In genomic region chr19:36111054-36111895, GRCm38 (mm10) we compare ENCODE assay signal across 9 mouse cellular contexts. TPM values are rescaled to one million over a fixed set of nuclear protein-coding genes. Genes with fewer than 3 reads are reported as not detected.
DNase-seq lines count a peak whose midpoint lies in the region; ATAC-seq and TF ChIP-seq lines count a peak whose summit lies in the region.
"Had no signal": no experiment of that assay in that cellular context is flagged by ENCODE, and none has a peak within 500 bp of the region (broad histone marks: within the 10 kb centered on the region; RNA-seq: fewer than 3 reads in every experiment).

No protein-coding gene starts in this region.

- ATAC-seq in heart, postnatal 0 days (ENCODE audit: insufficient read depth, low read depth): peak; percentile 40
- peak; percentile 47; the same call in 1 of the 2 replicates for ATAC-seq in midbrain, embryonic 16.5 days
- no peak for ATAC-seq in frontal cortex, adult (ENCODE audit: low TSS enrichment)

- WGBS in heart, embryonic 10.5 days: 30% methylated on average over 7 of the region's 7 CpGs
- 27% methylated on average over 7 of the region's 7 CpGs for WGBS in heart, postnatal 0 days
- 33% methylated on average over 7 of the region's 7 CpGs for WGBS in midbrain, embryonic 16.5 days

- H3K27me3 ChIP-seq in heart, embryonic 10.5 days (ENCODE audit: insufficient read depth, poor library complexity, severe bottlenecking): no peaks in the 10 kb centered on the region
- H3K27me3 ChIP-seq in heart, postnatal 0 days (ENCODE audit: control insufficient read depth, insufficient read depth, low read length): no peaks in the 10 kb centered on the region
- H3K27me3 ChIP-seq in midbrain, embryonic 16.5 days (ENCODE audit: control insufficient read depth, insufficient read depth, low read depth, low read length): no peaks in the 10 kb centered on the region

- H3K36me3 ChIP-seq in heart, embryonic 10.5 days: peaks cover 12% of the 10 kb centered on the region; the same call in 1 of the 2 replicates
- H3K36me3 ChIP-seq in heart, postnatal 0 days (replicated peaks; ENCODE audit: control insufficient read depth, insufficient read depth, low read length): peaks cover 18% of the 10 kb centered on the region; the same call in 1 of the 2 replicates
- H3K36me3 ChIP-seq in midbrain, embryonic 16.5 days (ENCODE audit: control insufficient read depth, insufficient read depth, low read length): no peaks in the 10 kb centered on the region

- peak; percentile 37; the same call in 1 of the 2 replicates for TF ChIP-seq EP300 in heart, postnatal 0 days (IDR thresholded peaks at IDR 0.05; ENCODE audit: low read depth)

- no peak overlapping the region for H3K4me3 ChIP-seq in heart, embryonic 10.5 days
- no peak overlapping the region for H3K4me3 ChIP-seq in heart, postnatal 0 days (ENCODE audit: low read depth, low read length)
- no peak overlapping the region for H3K4me3 ChIP-seq in midbrain, embryonic 16.5 days (ENCODE audit: low read depth, low read length)

- peak; percentile 54 for TF ChIP-seq CTCF in heart, postnatal 0 days (IDR thresholded peaks at IDR 0.05; ENCODE audit: low read depth)

- no peak overlapping the region for H3K9ac ChIP-seq in heart, postnatal 0 days (replicated peaks; ENCODE audit: low read depth, low read length)
- no peak overlapping the region for H3K9ac ChIP-seq in midbrain, embryonic 16.5 days (ENCODE audit: low read depth, low read length)

- peaks cover 11% of the 10 kb centered on the region for H3K4me1 ChIP-seq in heart, embryonic 10.5 days
- peaks cover 4% of the 10 kb centered on the region; the same call in 1 of the 2 replicates for H3K4me1 ChIP-seq in heart, postnatal 0 days (ENCODE audit: control insufficient read depth, insufficient read depth)
- H3K4me1 ChIP-seq in midbrain, embryonic 16.5 days (ENCODE audit: control insufficient read depth, insufficient read depth, low read length): 0 out of 2 replicates have a peak, but pooled peaks cover 5% of the 10 kb centered on the region

- no peak overlapping the region for H3K27ac ChIP-seq in heart, embryonic 10.5 days
- H3K27ac ChIP-seq in heart, postnatal 0 days (ENCODE audit: low read depth): peak overlapping the region; percentile 26; the same call in 1 of the 2 replicates
- H3K27ac ChIP-seq in midbrain, embryonic 16.5 days (ENCODE audit: low read length): no peak overlapping the region

- no peak overlapping the region for H3K4me2 ChIP-seq in heart, postnatal 0 days (ENCODE audit: low read depth, low read length)
- peak overlapping the region; percentile 27; the same call in 1 of the 2 replicates for H3K4me2 ChIP-seq in midbrain, embryonic 16.5 days (ENCODE audit: low read length)

- DNase-seq in heart, adult 11 months: peak; percentile 80
- DNase-seq in heart, embryonic 10.5 days (ENCODE audit: low spot score): no peak
- peak; percentile 18 for DNase-seq in thymus, postnatal 14 days
- DNase-seq in thymus, adult 18-20 months: no peak
- DNase-seq in heart, postnatal 0 days (ENCODE audit: low spot score): no peak
- DNase-seq in T-cell, adult 2 months (ENCODE audit: low spot score): no peak

- H3K9me3 ChIP-seq in heart, embryonic 10.5 days: no peaks in the 10 kb centered on the region
- H3K9me3 ChIP-seq in heart, postnatal 0 days (replicated peaks; ENCODE audit: control insufficient read depth, low read length): no peaks in the 10 kb centered on the region
- no peaks in the 10 kb centered on the region for H3K9me3 ChIP-seq in midbrain, embryonic 16.5 days (replicated peaks; ENCODE audit: control insufficient read depth, low read length, poor library complexity, severe bottlenecking)

RNA-seq across cellular contexts. Expression of gene Ankrd1, which starts 8.6 kb away (rescaled TPM):
- 212 and 390 TPM in 2 replicates for polyA plus RNA-seq in heart, embryonic 10.5 days (2016; fragmentation: Nextera tagmentation; extraction: Ambion mirVana)
- 557 and 776 TPM in 2 replicates for total RNA-seq in heart, postnatal 0 days (2014; rRNA removed; ENCODE audit: low replicate concordance)
- polyA plus RNA-seq in heart, postnatal 0 days (2015; fragmentation: Nextera tagmentation; extraction: Ambion mirVana): 491 and 665 TPM in 2 replicates
- not detected in 2 replicates for polyA plus RNA-seq in midbrain, embryonic 16.5 days (2015; fragmentation: Nextera tagmentation; extraction: Ambion mirVana)
- total RNA-seq: layer of hippocampus, adult 18-20 months had no signal

RNA-seq across cellular contexts. Expression of gene Rpp30, which starts 27.8 kb away (rescaled TPM):
- 61.1 and 72.2 TPM in 2 replicates for polyA plus RNA-seq in heart, embryonic 10.5 days (2016; fragmentation: Nextera tagmentation; extraction: Ambion mirVana)
- total RNA-seq in heart, postnatal 0 days (2014; rRNA removed; ENCODE audit: low replicate concordance): 13.8 and 47.6 TPM in 2 replicates
- polyA plus RNA-seq in heart, postnatal 0 days (2015; fragmentation: Nextera tagmentation; extraction: Ambion mirVana): 31.7 and 36.1 TPM in 2 replicates
- 66.6 and 73.3 TPM in 2 replicates for polyA plus RNA-seq in midbrain, embryonic 16.5 days (2015; fragmentation: Nextera tagmentation; extraction: Ambion mirVana)

RNA-seq across cellular contexts. Expression of gene Htr7, which starts 54.0 kb away (rescaled TPM):
- polyA plus RNA-seq in heart, embryonic 10.5 days (2016; fragmentation: Nextera tagmentation; extraction: Ambion mirVana): not detected in 2 replicates
- total RNA-seq in heart, postnatal 0 days (2014; rRNA removed; ENCODE audit: low replicate concordance): not detected in 2 replicates
- polyA plus RNA-seq in heart, postnatal 0 days (2015; fragmentation: Nextera tagmentation; extraction: Ambion mirVana): not detected in 2 replicates
- polyA plus RNA-seq in midbrain, embryonic 16.5 days (2015; fragmentation: Nextera tagmentation; extraction: Ambion mirVana): 10.2 and 11.7 TPM in 2 replicates

Comparison
In these comparisons a context has a peak if more than half of its experiments do, and no peak if none do; other contexts are left out.
1. DNase-seq: peak in heart, adult 11 months (single experiment) and thymus, postnatal 14 days (single experiment); none in heart, embryonic 10.5 days (single experiment), thymus, adult 18-20 months (0 of 2), heart, postnatal 0 days (single experiment) and T-cell, adult 2 months (single experiment).
2. RNA of gene Ankrd1, which starts 8.6 kb away (polyA plus RNA-seq): 491 to 665 TPM in heart, postnatal 0 days and 212 to 390 TPM in heart, embryonic 10.5 days; not detected in midbrain, embryonic 16.5 days; every median in the first group is over 100 times any median in the second.
3. RNA of gene Htr7, which starts 54.0 kb away (polyA plus RNA-seq): 10.2 to 11.7 TPM in midbrain, embryonic 16.5 days; not detected in heart, embryonic 10.5 days and not detected in heart, postnatal 0 days; every median in the first group is over 10 times any median in the second.